Mouse (Mus musculus): ENCODE data around the gene Mpzl2.

DNA sequence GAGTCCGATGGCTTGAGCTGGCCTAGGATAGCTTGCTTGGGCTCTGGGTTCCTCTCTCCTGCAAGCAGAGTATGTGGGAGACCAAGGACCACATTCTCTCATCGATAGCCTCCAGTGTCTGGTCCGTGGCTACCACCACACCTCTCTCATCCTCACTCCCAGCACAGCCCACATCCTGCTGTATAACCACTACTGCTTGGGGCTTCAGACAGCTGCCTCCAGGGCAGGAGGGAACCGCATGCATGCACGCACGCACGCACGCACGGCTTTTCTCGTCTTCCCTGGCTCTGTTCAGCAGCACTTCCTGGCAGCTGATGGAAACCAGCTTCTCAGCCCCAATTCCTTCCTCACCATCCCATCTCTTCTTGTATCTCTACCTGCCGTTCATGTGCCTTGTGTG is 41.5 kb upstream of the Mpzl2 start:
- TF ChIP-seq POLR2A (IDR thresholded peaks at IDR 0.05; ENCODE audit: low read depth, low read length) (no peak), CTCF (IDR thresholded peaks at IDR 0.05; ENCODE audit: extremely low read depth, insufficient read depth, insufficient read length, insufficient replicate concordance) (no peak)
